Mouse (Mus musculus): ENCODE data around the gene Chtop. TPM values are rescaled to one million over a fixed set of nuclear protein-coding genes. Genes with fewer than 3 reads are reported as not detected.

The Chtop gene
- total and polyA plus RNA-seq, 3 experiments = 201 to 320 TPM; not detected in 1

DNA sequence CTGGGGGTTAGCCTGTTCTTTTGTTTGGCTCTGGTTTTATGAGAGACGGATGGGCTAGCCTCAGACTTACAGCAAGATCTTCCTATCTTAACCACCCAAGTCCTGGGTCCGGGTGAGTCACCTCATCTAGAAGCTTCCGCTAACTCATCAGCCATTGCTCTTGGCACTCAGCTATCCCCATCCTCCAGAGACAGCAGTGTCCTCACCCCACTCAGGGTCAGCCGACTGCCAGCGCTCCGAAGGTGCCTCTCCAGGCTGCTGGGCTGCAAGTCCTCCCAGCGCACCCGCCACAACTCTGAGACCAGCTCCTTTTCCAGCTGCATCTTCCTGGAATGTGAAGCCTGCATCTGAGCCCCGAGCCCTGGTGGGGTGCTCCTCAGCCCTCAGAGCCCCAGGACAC, 49.6 kb downstream of the Chtop start:
- Histone ChIP-seq H3K79me2 (ENCODE audit: control insufficient read depth, insufficient read depth, low read length, poor library complexity) (no peaks in the 10 kb centered on the region), H3K9me3 (replicated peaks; ENCODE audit: insufficient read depth, low read length) (no peaks in the 10 kb centered on the region), H3K4me1 (ENCODE audit: control insufficient read depth in 1 of 2, insufficient read depth in 2 of 2, low read length in 2 of 2) (no peaks in the 10 kb centered on the region), H3K4me3 (ENCODE audit: control insufficient read depth in 1 of 2, insufficient read depth in 1 of 2, low read depth in 2 of 2, low read length in 2 of 2) (no peak overlapping the region), H3K27me3 (ENCODE audit: control insufficient read depth in 1 of 2, insufficient read depth in 2 of 2, low read length in 2 of 2) (peaks cover 8 to 13% of the 10 kb centered on the region in 2 experiments), H3K9ac (ENCODE audit: control insufficient read depth, low read depth, low read length, poor library complexity, severe bottlenecking) (no peak overlapping the region), H3K36me3 (ENCODE audit: control insufficient read depth in 1 of 2, insufficient read depth in 2 of 2, low read length in 2 of 2) (no peaks in the 10 kb centered on the region), H3K27ac (ENCODE audit: control insufficient read depth, low read depth, low read length) (no peak overlapping the region)
- DNase-seq (ENCODE audit: low read depth, low spot score) = no peak
- no peak for TF ChIP-seq MYB (IDR thresholded peaks at IDR 0.05; ENCODE audit: low read depth, low read length)
- no peak for TF ChIP-seq CHD1 (IDR thresholded peaks at IDR 0.05; ENCODE audit: low read depth, low read length)
- TF ChIP-seq NRF1 (IDR thresholded peaks at IDR 0.05; ENCODE audit: insufficient read depth, low read depth, low read length, poor library complexity, severe bottlenecking) = no peak
- no peak for TF ChIP-seq UBTF (IDR thresholded peaks at IDR 0.05; ENCODE audit: borderline replicate concordance, insufficient read depth, low read depth, low read length)
- TF ChIP-seq CHD2 (IDR thresholded peaks at IDR 0.05; ENCODE audit: low read length) = no peak
- no peak for TF ChIP-seq HCFC1 (IDR thresholded peaks at IDR 0.05; ENCODE audit: low read depth, low read length)
- no peak for TF ChIP-seq POLR2AphosphoS2 (IDR thresholded peaks at IDR 0.05; ENCODE audit: low read length)
- TF ChIP-seq POLR2A (IDR thresholded peaks at IDR 0.05; ENCODE audit: control insufficient read depth in 1 of 2, insufficient read depth in 1 of 2, low read depth in 1 of 2, low read length in 2 of 2, poor library complexity in 1 of 2) = no peak
- no peak for TF ChIP-seq TBP (IDR thresholded peaks at IDR 0.05; ENCODE audit: low read depth, low read length)
- TF ChIP-seq CTCF (IDR thresholded peaks at IDR 0.05 in 2 of 3, conservative IDR thresholded peaks at IDR 0.05 in 1 of 3; ENCODE audit: control insufficient read depth in 1 of 3, insufficient read depth in 1 of 3, low read depth in 2 of 3, low read length in 3 of 3, poor library complexity in 1 of 3, severe bottlenecking in 1 of 3) = no peak
- no peak for TF ChIP-seq ZNF384 (IDR thresholded peaks at IDR 0.05; ENCODE audit: low read depth, low read length)
- TF ChIP-seq USF2 (IDR thresholded peaks at IDR 0.05; ENCODE audit: borderline replicate concordance in 1 of 2, insufficient read depth in 1 of 2, low read depth in 1 of 2, low read length in 2 of 2) = no peak
- no peak for TF ChIP-seq SIN3A (IDR thresholded peaks at IDR 0.05; ENCODE audit: low read length)
- TF ChIP-seq KAT2A (conservative IDR thresholded peaks at IDR 0.05; ENCODE audit: low read depth, low read length) = no peak
- TF ChIP-seq ELF1 (IDR thresholded peaks at IDR 0.05; ENCODE audit: low read depth, low read length) = no peak
- no peak for TF ChIP-seq RAD21 (IDR thresholded peaks at IDR 0.05; ENCODE audit: low read depth, low read length)
- no peak for TF ChIP-seq ETS1 (IDR thresholded peaks at IDR 0.05; ENCODE audit: low read depth, low read length)

- DNase-seq (ENCODE audit: low read depth, low spot score) = no peak
- Histone ChIP-seq H3K27me3 (ENCODE audit: control insufficient read depth in 1 of 2, insufficient read depth in 2 of 2, low read length in 2 of 2) (peaks cover 1 to 3% of the 10 kb centered on the region in 2 experiments), H3K79me2 (ENCODE audit: control insufficient read depth, insufficient read depth, low read length, poor library complexity) (no peaks in the 10 kb centered on the region), H3K27ac (ENCODE audit: control insufficient read depth, low read depth, low read length) (no peak overlapping the region), H3K4me1 (ENCODE audit: control insufficient read depth in 1 of 2, insufficient read depth in 2 of 2, low read length in 2 of 2) (peaks cover 0 to 4% of the 10 kb centered on the region in 2 experiments; a peak in 1 of 4 replicates), H3K9me3 (replicated peaks; ENCODE audit: insufficient read depth, low read length) (no peaks in the 10 kb centered on the region), H3K36me3 (ENCODE audit: control insufficient read depth in 1 of 2, insufficient read depth in 2 of 2, low read length in 2 of 2) (0 out of 4 replicates have a peak, but pooled peaks cover 0 to 2% of the 10 kb centered on the region in 2 experiments), H3K4me3 (ENCODE audit: control insufficient read depth in 1 of 2, insufficient read depth in 1 of 2, low read depth in 2 of 2, low read length in 2 of 2) (no peak overlapping the region), H3K9ac (ENCODE audit: control insufficient read depth, low read depth, low read length, poor library complexity, severe bottlenecking) (no peak overlapping the region)
- TF ChIP-seq USF1 (IDR thresholded peaks at IDR 0.05; ENCODE audit: low read depth, low read length) (no peak), EP300 (IDR thresholded peaks at IDR 0.05; ENCODE audit: low read depth in 1 of 2, low read length in 2 of 2) (no peak), TAL1 (IDR thresholded peaks at IDR 0.05; ENCODE audit: low read length) (no peak), CTCF (IDR thresholded peaks at IDR 0.05 in 2 of 3, conservative IDR thresholded peaks at IDR 0.05 in 1 of 3; ENCODE audit: control insufficient read depth in 1 of 3, insufficient read depth in 1 of 3, low read depth in 2 of 3, low read length in 3 of 3, poor library complexity in 1 of 3, severe bottlenecking in 1 of 3) (no peak), MAZ (IDR thresholded peaks at IDR 0.05; ENCODE audit: low read depth, low read length) (no peak), JUND (IDR thresholded peaks at IDR 0.05; ENCODE audit: low read depth, low read length) (no peak), MAFK (IDR thresholded peaks at IDR 0.05; ENCODE audit: borderline replicate concordance, low read depth, low read length) (no peak), ETS1 (IDR thresholded peaks at IDR 0.05; ENCODE audit: low read depth, low read length) (no peak), ZNF384 (IDR thresholded peaks at IDR 0.05; ENCODE audit: low read depth, low read length) (no peak), MAX (IDR thresholded peaks at IDR 0.05; ENCODE audit: low read length) (no peak), MYB (IDR thresholded peaks at IDR 0.05; ENCODE audit: low read depth, low read length) (no peak), RAD21 (IDR thresholded peaks at IDR 0.05; ENCODE audit: low read depth, low read length) (no peak), TCF12 (IDR thresholded peaks at IDR 0.05; ENCODE audit: low read depth, low read length) (no peak), UBTF (IDR thresholded peaks at IDR 0.05; ENCODE audit: borderline replicate concordance, insufficient read depth, low read depth, low read length) (no peak), SMC3 (IDR thresholded peaks at IDR 0.05; ENCODE audit: low read depth, low read length) (no peak), MXI1 (IDR thresholded peaks at IDR 0.05; ENCODE audit: low read depth, low read length) (no peak), CHD1 (IDR thresholded peaks at IDR 0.05; ENCODE audit: low read depth, low read length) (no peak), POLR2AphosphoS2 (IDR thresholded peaks at IDR 0.05; ENCODE audit: low read length) (no peak), MEF2A (IDR thresholded peaks at IDR 0.05; ENCODE audit: extremely low read depth, insufficient replicate concordance, low read depth, low read length, poor library complexity, severe bottlenecking) (no peak)
Observed at GRCm38 (mm10) chr3:90454931-90455330, 54.4 kb downstream of the Chtop start.

All from MEL (cell line).